Mouse (Mus musculus) limb, embryonic 11.5 days (tissue): ENCODE measurements around the gene Ccl27a. TPM values are rescaled to one million over a fixed set of nuclear protein-coding genes. Genes with fewer than 3 reads are reported as not detected.
A peak's percentile ranks its signal among the peaks of the same experiment; 100 is the strongest.

Experiments
- ATAC-seq: fragments of 200-750 bp; cut with Nextera tagmentation; 2 replicates; pipeline ENCODE4 v1.8.0; 2017; ENCODE audit warnings: low read depth; ENCODE audit not compliant: insufficient number of reproducible peaks, low FRiP score, low TSS enrichment
- DNase-seq: peaks from one replicate; pipeline ENCODE4 v3.0.0-alpha.2; 2015; ENCODE audit warnings: low spot score
- H3K27ac ChIP-seq: fragments of 300-500 bp; sonication (generic); replicated peaks from 2 replicates; pipeline ENCODE4 v1.5.1; 2014; ENCODE audit warnings: low read depth, mild to moderate bottlenecking, low read length
- H3K27me3 ChIP-seq: fragments of 300-500 bp; sonication (generic); 2 replicates; pipeline ENCODE4 v1.6.1; 2014; ENCODE audit warnings: mild to moderate bottlenecking, low read length, mixed read lengths; ENCODE audit not compliant: control insufficient read depth, insufficient read depth
- H3K36me3 ChIP-seq: fragments of 300-500 bp; sonication (generic); 2 replicates; pipeline ENCODE4 v1.6.1; 2014; ENCODE audit warnings: mild to moderate bottlenecking, low read length, moderate library complexity, mixed read lengths; ENCODE audit not compliant: control insufficient read depth, insufficient read depth
- H3K4me1 ChIP-seq: fragments of 300-500 bp; sonication (generic); 2 replicates; pipeline ENCODE4 v1.6.1; 2014; ENCODE audit warnings: low read length, mixed read lengths; ENCODE audit not compliant: control insufficient read depth, insufficient read depth
- H3K4me2 ChIP-seq: fragments of 300-500 bp; sonication (generic); 2 replicates; pipeline ENCODE4 v1.6.1; 2014; ENCODE audit warnings: low read depth, mild to moderate bottlenecking, moderate library complexity; ENCODE audit not compliant: severe bottlenecking
- H3K4me3 ChIP-seq: fragments of 300-500 bp; sonication (generic); 2 replicates; pipeline ENCODE4 v1.5.1; 2014; ENCODE audit warnings: low read depth, low read length
- H3K9ac ChIP-seq: fragments of 300-500 bp; sonication (generic); 2 replicates; pipeline ENCODE4 v1.6.1; 2014; ENCODE audit warnings: mild to moderate bottlenecking, low read length
- H3K9me3 ChIP-seq: fragments of 300-500 bp; sonication (generic); 2 replicates; pipeline ENCODE4 v1.6.1; 2016; ENCODE audit warnings: low read length; ENCODE audit not compliant: control insufficient read depth
- WGBS: fragments of 180-500 bp; shearing (Covaris S2); extraction: QIAGEN DNeasy Blood & Tissue Kit; methylation state at CpG from one replicate; pipeline ENCODE4 v1.1.7; 2014; 5-methylcytosine and 5-hydroxymethylcytosine counted together
- polyA plus RNA-seq: library from polyadenylated mRNA; unstranded; fragments of >200 nt; fragmentation: Nextera tagmentation; extraction: Ambion mirVana; gene quantifications from 2 replicates; pipeline ENCODE4 v1.2.1, GENCODE M21; 2014

Ccl27a gene
- polyA plus RNA-seq, 1 experiment from 2014 or later = 40.0 TPM

- H3K4me3 ChIP-seq = no peak overlapping the region
- H3K27me3 ChIP-seq = peaks cover 80% of the 10 kb centered on the region
- H3K9ac ChIP-seq = no peak overlapping the region
- no peak overlapping the region for H3K4me2 ChIP-seq
- ATAC-seq (no peak), DNase-seq (no peak)
- no peak overlapping the region for H3K27ac ChIP-seq
- H3K9me3 ChIP-seq = no peaks in the 10 kb centered on the region
- 14% methylated on average over 20 of the region's 20 CpGs for WGBS
- no peaks in the 10 kb centered on the region for H3K36me3 ChIP-seq
- peaks cover 10% of the 10 kb centered on the region for H3K4me1 ChIP-seq
Observed at GRCm38 (mm10) chr4:41726826-41727621, 47.0 kb downstream of the Ccl27a start.

- no peak within 1 kb of the TSS for H3K27ac ChIP-seq
- ATAC-seq (peak; percentile 88), DNase-seq (peak; percentile 90)
- H3K4me3 ChIP-seq = peak within 1 kb of the TSS; percentile 90
- peaks cover 2% of the 10 kb centered on the region; the same call in 1 of the 2 replicates for H3K36me3 ChIP-seq
- peak within 1 kb of the TSS; percentile 79 for H3K9ac ChIP-seq
- peak within 1 kb of the TSS; percentile 75 for H3K4me2 ChIP-seq
- under 1% methylated on average over 27 of the region's 27 CpGs for WGBS
- peaks cover 43% of the 10 kb centered on the region for H3K27me3 ChIP-seq
- H3K9me3 ChIP-seq = no peaks in the 10 kb centered on the region
- H3K4me1 ChIP-seq = peaks cover 5% of the 10 kb centered on the region; the same call in 1 of the 2 replicates
Observed at GRCm38 (mm10) chr4:41722918-41723351, 51.1 kb downstream of the Ccl27a start, which contains the start of gene Dctn3. Dctn3 (minus strand) TSS chr4:41723170.

Other genes with a start within 250 kb of the Ccl27a start
- gene Fam219a, start 204.7 kb downstream of the Ccl27a start, polyA plus RNA-seq = 1.2 and 2.0 TPM in 2 replicates
- 0.74 and 1.1 TPM in 2 replicates for gene Dnaic1, start 204.5 kb downstream of the Ccl27a start, polyA plus RNA-seq
- gene Enho, start 133.9 kb downstream of the Ccl27a start, polyA plus RNA-seq = 20.8 and 22.5 TPM in 2 replicates
- gene Cntfr, start 77.2 kb downstream of the Ccl27a start, polyA plus RNA-seq = 5.6 and 9.2 TPM in 2 replicates
- gene Il11ra1, start 74.3 kb downstream of the Ccl27a start, polyA plus RNA-seq = 202 and 214 TPM in 2 replicates
- gene Rpp25l, start 60.7 kb downstream of the Ccl27a start, polyA plus RNA-seq = 94.2 and 99.3 TPM in 2 replicates
- gene Dctn3, start 51.1 kb downstream of the Ccl27a start, polyA plus RNA-seq = 94.3 and 104 TPM in 2 replicates
- not detected in 2 replicates for gene Arid3c, start 43.1 kb downstream of the Ccl27a start, polyA plus RNA-seq
- gene Galt, start 19.0 kb downstream of the Ccl27a start, polyA plus RNA-seq = 40.6 and 42.6 TPM in 2 replicates
- gene Sigmar1, start 18.1 kb downstream of the Ccl27a start, polyA plus RNA-seq = 73.5 and 83.4 TPM in 2 replicates
- not detected in 2 replicates for gene Gm21541, start 129.4 kb upstream of the Ccl27a start, polyA plus RNA-seq
- 1.3 and 2.0 TPM in 2 replicates for gene Gm20878, start 167.3 kb upstream of the Ccl27a start, polyA plus RNA-seq
- gene Fam205a4, start 191.8 kb upstream of the Ccl27a start, polyA plus RNA-seq = 0.33 and 0.40 TPM in 2 replicates